Mouse (Mus musculus): ENCODE results near the gene Kcnk12. TPM values are rescaled to one million over a fixed set of nuclear protein-coding genes. Genes with fewer than 3 reads are reported as not detected.

Kcnk12 gene
- 6.7 and 11.1 TPM in 2 replicates for polyA plus RNA-seq (2012; rRNA removed)

DNA sequence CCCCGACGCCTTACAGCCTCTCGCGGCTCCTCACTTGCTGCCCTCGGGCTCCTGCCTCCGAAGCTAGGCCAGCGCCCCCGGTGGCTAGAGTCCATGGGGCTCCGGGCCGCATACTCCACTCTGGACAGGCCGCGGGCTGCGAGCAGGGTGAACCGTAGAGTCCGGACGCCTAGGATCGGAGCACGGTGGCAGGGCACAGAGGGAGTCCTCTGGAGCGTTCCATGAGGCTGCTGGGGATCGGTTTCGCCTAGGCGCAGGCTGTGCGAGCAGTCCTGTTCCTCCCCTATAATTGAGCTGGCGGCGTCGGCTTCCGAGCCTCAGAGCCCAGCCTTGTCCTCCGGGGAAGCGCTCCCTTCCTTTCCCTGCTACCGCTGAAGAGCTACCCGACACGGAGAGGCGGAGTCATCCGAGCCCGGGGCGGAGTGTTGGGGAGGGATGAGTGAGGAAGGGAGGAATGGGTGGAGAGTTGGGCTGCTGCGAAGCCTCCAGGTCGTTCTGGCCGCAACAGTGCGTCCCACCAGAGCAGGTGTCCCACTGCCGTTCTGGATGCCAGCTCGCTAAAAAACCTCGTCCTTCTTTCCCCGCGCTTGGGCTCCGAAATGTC is at the start of gene Kcnk12:
Gene Kcnk12 (minus strand): TSS at position 307 of the 604 bp plus-strand sequence.
- 1% methylated on average over 46 of the region's 46 CpGs for WGBS
- H3K4me3 ChIP-seq (replicated peaks; ENCODE audit: extremely low read depth, low read depth, low read length) = no peak within 1 kb of the TSS
- TF ChIP-seq POLR2A (IDR thresholded peaks at IDR 0.05; ENCODE audit: borderline replicate concordance, extremely low read depth, low read depth, low read length) (no peak), CTCF (IDR thresholded peaks at IDR 0.05; ENCODE audit: insufficient read depth, low read length) (no peak)
- no peaks in the 10 kb centered on the region; the same call in 1 of the 2 replicates for H3K4me1 ChIP-seq (ENCODE audit: control insufficient read depth, insufficient read depth, low read length)
- DNase-seq = no peak

DNA sequence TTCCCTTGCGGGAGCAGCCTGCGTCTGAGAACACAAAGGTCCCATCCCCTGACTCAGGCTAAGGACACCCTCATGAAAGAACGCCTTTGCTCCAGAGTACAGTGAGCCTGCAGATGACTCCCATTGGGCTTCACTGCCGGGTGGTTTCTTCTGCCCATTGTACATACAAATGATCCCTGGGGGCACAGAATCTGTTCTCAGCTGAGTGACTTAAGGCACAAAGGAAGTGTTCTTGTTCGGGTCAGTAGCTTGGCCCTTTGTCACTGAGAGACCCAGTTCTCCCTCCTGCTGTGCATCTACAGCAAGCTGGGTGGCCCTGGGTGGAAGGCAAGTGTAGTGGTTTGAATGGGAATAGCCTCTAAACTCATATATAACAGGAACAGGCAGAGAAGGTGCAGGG is 44.4 kb upstream of the Kcnk12 start:
- DNase-seq = no peak
- WGBS = 92% methylated on average over 5 of the region's 5 CpGs
- Histone ChIP-seq H3K4me1 (ENCODE audit: control insufficient read depth, insufficient read depth, low read length) (no peaks in the 10 kb centered on the region), H3K4me3 (replicated peaks; ENCODE audit: extremely low read depth, low read depth, low read length) (no peak overlapping the region)
- TF ChIP-seq POLR2A (IDR thresholded peaks at IDR 0.05; ENCODE audit: borderline replicate concordance, extremely low read depth, low read depth, low read length) (no peak), CTCF (IDR thresholded peaks at IDR 0.05; ENCODE audit: insufficient read depth, low read length) (no peak)

DNA sequence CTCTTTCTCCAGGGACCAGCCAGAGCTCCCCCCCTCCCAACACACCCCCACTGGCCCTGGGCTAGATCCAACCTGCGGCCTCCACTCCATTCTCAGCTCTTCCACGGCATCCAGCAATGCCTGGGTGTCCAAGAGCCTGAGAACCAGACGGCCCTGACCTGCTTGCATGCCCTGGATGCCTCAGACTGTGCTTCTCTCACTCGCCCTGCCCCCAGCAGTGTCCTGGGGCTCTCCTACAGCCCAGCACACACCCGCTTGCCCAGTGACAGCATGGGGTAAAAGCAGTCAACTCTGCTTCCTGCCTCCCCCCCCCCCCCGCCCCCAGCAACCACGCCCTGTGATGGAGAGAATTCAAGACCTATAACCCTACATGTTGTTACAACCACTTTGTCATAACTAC is 42.3 kb upstream of the Kcnk12 start:
- no peak for DNase-seq
- Histone ChIP-seq H3K4me3 (replicated peaks; ENCODE audit: extremely low read depth, low read depth, low read length) (no peak overlapping the region), H3K4me1 (ENCODE audit: control insufficient read depth, insufficient read depth, low read length) (no peaks in the 10 kb centered on the region)
- TF ChIP-seq POLR2A (IDR thresholded peaks at IDR 0.05; ENCODE audit: borderline replicate concordance, extremely low read depth, low read depth, low read length) (no peak), CTCF (IDR thresholded peaks at IDR 0.05; ENCODE audit: insufficient read depth, low read length) (no peak)
- 61% methylated on average over 7 of the region's 7 CpGs for WGBS

GRCm38 (mm10) chr17:87834850-87835249 is 37.1 kb upstream of the Kcnk12 start:
- no peaks in the 10 kb centered on the region for H3K4me1 ChIP-seq (ENCODE audit: control insufficient read depth, insufficient read depth, low read length)
- no peak for TF ChIP-seq CTCF (IDR thresholded peaks at IDR 0.05; ENCODE audit: insufficient read depth, low read length)
- TF ChIP-seq POLR2A (IDR thresholded peaks at IDR 0.05; ENCODE audit: borderline replicate concordance, extremely low read depth, low read depth, low read length) = no peak
- no peak overlapping the region for H3K4me3 ChIP-seq (replicated peaks; ENCODE audit: extremely low read depth, low read depth, low read length)
- no peak for DNase-seq
- 56% methylated on average over 8 of the region's 8 CpGs for WGBS

GRCm38 (mm10) chr17:87826909-87827308 is 29.1 kb upstream of the Kcnk12 start:
- 11% methylated on average over 12 of the region's 12 CpGs for WGBS
- DNase-seq = no peak
- no peaks in the 10 kb centered on the region for H3K4me1 ChIP-seq (ENCODE audit: control insufficient read depth, insufficient read depth, low read length)
- H3K4me3 ChIP-seq (replicated peaks; ENCODE audit: extremely low read depth, low read depth, low read length) = no peak overlapping the region
- TF ChIP-seq POLR2A (IDR thresholded peaks at IDR 0.05; ENCODE audit: borderline replicate concordance, extremely low read depth, low read depth, low read length) (no peak), CTCF (IDR thresholded peaks at IDR 0.05; ENCODE audit: insufficient read depth, low read length) (no peak)

DNA sequence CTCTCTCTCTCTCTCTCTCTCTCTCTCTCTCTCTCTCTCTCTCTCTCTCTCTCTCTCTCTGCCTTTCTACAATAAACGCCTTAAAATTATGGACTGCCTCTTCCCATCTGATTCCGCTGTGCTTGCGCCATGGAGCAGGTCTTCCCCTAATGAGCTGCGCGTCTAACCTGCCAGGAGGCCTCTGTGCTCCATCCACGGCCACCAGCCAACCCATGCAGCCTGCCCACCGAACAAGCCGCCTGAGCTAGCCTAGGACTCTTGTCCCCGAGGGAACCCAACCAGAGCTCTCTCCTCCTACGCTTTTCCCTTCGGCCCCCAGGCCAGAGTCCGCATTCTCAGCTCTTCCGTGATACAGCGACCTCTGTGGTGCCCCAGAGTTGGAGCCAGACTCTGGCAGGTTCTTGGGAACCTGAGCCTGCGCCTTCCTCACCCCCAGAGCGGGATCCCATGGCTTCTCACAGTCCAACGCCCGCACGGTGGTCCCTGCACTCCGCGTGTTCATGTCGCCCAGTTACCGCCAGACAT is 28.3 kb upstream of the Kcnk12 start:
- TF ChIP-seq POLR2A (IDR thresholded peaks at IDR 0.05; ENCODE audit: borderline replicate concordance, extremely low read depth, low read depth, low read length) = no peak
- TF ChIP-seq CTCF (IDR thresholded peaks at IDR 0.05; ENCODE audit: insufficient read depth, low read length) = no peak
- WGBS = 17% methylated on average over 23 of the region's 23 CpGs
- no peak overlapping the region for H3K4me3 ChIP-seq (replicated peaks; ENCODE audit: extremely low read depth, low read depth, low read length)
- no peak for DNase-seq
- no peaks in the 10 kb centered on the region for H3K4me1 ChIP-seq (ENCODE audit: control insufficient read depth, insufficient read depth, low read length)

GRCm38 (mm10) chr17:87825454-87826008 is 27.7 kb upstream of the Kcnk12 start:
- Histone ChIP-seq H3K4me3 (replicated peaks; ENCODE audit: extremely low read depth, low read depth, low read length) (no peak overlapping the region), H3K4me1 (ENCODE audit: control insufficient read depth, insufficient read depth, low read length) (no peaks in the 10 kb centered on the region)
- 32% methylated on average over 5 of the region's 5 CpGs for WGBS
- no peak for DNase-seq
- no peak for TF ChIP-seq CTCF (IDR thresholded peaks at IDR 0.05; ENCODE audit: insufficient read depth, low read length)

- H3K4me1 ChIP-seq (ENCODE audit: control insufficient read depth, insufficient read depth, low read length) = no peaks in the 10 kb centered on the region
- H3K4me3 ChIP-seq (replicated peaks; ENCODE audit: extremely low read depth, low read depth, low read length) = no peak overlapping the region
- WGBS = 69% methylated on average over 3 of the region's 3 CpGs
- DNase-seq = no peak
- TF ChIP-seq CTCF (IDR thresholded peaks at IDR 0.05; ENCODE audit: insufficient read depth, low read length) (no peak), POLR2A (IDR thresholded peaks at IDR 0.05; ENCODE audit: borderline replicate concordance, extremely low read depth, low read depth, low read length) (no peak)
Observed at GRCm38 (mm10) chr17:87823031-87823430, 25.2 kb upstream of the Kcnk12 start.

DNA sequence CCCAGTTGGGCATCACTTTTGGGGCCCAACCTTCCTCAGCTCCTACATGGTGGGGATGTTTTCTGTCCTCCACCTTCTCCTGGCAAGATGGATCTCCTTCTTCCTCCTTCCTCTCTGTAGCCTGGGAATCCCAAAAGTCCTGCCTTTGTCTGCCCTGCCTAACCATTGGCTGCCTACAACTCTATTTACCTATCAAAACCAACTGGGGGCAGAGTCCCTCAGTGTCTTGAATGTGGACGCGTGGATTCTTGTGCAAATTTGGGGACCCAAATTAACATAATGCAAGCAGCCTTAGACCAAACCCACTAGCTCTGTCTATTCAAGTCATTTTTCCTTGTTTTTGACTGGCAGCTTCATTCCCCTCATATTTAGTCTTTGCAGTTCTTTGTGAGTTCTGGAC is 11.8 kb upstream of the Kcnk12 start:
- Histone ChIP-seq H3K4me1 (ENCODE audit: control insufficient read depth, insufficient read depth, low read length) (no peaks in the 10 kb centered on the region), H3K4me3 (replicated peaks; ENCODE audit: extremely low read depth, low read depth, low read length) (no peak overlapping the region)
- 76% methylated on average over 2 of the region's 2 CpGs for WGBS
- no peak for DNase-seq
- no peak for TF ChIP-seq POLR2A (IDR thresholded peaks at IDR 0.05; ENCODE audit: borderline replicate concordance, extremely low read depth, low read depth, low read length)

GRCm38 (mm10) chr17:87799948-87800340 is 2.1 kb upstream of the Kcnk12 start:
- TF ChIP-seq POLR2A (IDR thresholded peaks at IDR 0.05; ENCODE audit: borderline replicate concordance, extremely low read depth, low read depth, low read length) (no peak), CTCF (IDR thresholded peaks at IDR 0.05; ENCODE audit: insufficient read depth, low read length) (no peak)
- DNase-seq = no peak
- no peak overlapping the region for H3K4me3 ChIP-seq (replicated peaks; ENCODE audit: extremely low read depth, low read depth, low read length)
- no peaks in the 10 kb centered on the region; the same call in 1 of the 2 replicates for H3K4me1 ChIP-seq (ENCODE audit: control insufficient read depth, insufficient read depth, low read length)
- WGBS = 76% methylated on average over 3 of the region's 3 CpGs
